Mouse (Mus musculus) ES-CJ7 (cell line): ENCODE results near the gene Baiap2l1.
"Not testable (repeated sequence)": the region's sequence is repeated elsewhere in the genome, so short reads cannot be mapped to it uniquely, and the experiment has no call there.

Experiments used
- DNase-seq: peaks from one replicate; pipeline ENCODE4 v3.0.0; 2011; ENCODE audit warnings: low read depth, low spot score

Baiap2l1 gene

DNA sequence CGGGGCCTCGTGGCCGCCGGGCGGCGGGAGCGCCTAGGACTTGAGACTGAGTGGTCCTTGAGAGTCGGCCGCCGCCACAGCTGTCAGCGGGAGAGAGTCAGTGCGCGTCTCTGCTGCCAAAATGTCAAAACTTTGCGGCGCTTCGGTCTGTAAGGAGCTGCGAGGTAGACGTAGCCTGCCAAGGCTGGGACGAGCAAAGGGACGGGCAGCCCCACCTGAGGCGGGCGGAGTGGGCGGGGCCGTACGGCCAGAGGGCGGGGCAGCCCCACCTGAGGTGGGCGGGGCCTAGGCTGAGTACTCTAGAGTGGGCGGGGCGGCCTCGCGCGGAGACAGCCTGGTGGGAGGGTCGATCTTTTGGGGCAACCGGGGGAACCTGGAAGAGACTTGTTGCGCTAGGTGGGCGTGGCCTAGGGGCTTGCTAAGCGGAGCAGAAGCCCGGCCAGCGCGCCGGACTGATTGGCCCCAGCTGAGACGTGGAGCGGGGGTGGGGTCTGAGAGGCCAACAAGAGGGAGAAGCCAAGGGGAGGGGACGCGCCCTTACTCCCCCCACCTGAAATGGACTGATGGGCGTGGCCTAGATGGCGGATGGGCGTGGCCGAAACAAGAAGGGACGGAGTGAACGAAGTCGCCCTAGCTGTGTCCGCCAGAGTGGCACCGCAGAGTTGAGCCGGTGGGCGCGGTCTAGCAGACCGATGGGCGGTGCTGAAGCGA is at the start of gene Baiap2l1:
Gene Baiap2l1 (minus strand): TSS at position 232 of the 711 bp plus-strand sequence.
- DNase-seq: peak; percentile 99

- peak; percentile 72 for DNase-seq
These were observed 48.3 kb upstream of the Baiap2l1 start for GRCm38 (mm10) chr5:144406256-144406655.

DNA sequence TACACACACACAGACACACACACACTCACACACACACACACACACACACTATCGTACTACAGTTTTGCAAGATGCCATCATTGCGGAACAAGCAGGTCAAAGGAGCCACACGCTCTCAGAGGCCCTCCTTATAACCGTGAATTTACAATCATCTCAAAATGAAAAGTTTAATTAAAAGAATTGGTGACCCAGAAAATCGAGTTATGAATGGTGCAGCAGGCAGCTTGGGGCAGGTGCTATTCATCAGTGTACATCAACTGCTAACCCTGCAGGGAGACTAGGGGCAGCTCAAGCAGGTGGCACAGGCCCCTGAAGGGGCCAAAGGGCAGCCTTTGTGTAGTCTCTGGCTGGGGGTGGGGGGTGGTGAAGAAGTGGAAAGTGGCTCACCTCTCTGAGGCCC is 42.9 kb upstream of the Baiap2l1 start:
- no peak for DNase-seq

GRCm38 (mm10) chr5:144397566-144397965 is 39.7 kb upstream of the Baiap2l1 start:
- DNase-seq: no peak

DNA sequence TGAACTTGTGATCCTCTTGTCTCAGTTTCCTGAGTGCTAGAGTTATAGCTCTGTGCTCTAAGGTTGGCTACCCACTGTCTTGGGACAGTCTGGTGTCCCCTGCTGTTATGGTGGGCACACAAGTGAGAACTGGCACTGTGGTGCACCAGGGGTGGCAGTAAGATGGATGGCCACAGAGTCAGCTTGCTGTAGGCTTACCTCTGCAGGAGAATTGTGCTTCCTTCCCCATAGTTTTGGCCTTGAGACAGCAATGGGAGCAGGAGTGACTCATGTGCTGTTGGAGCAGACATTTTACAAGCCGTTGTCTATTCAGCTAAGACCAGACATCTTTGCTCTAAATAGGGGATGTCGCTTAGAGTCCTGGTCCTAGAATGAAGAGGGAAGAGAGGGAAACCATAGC is 36.2 kb upstream of the Baiap2l1 start:
- DNase-seq: no peak

DNA sequence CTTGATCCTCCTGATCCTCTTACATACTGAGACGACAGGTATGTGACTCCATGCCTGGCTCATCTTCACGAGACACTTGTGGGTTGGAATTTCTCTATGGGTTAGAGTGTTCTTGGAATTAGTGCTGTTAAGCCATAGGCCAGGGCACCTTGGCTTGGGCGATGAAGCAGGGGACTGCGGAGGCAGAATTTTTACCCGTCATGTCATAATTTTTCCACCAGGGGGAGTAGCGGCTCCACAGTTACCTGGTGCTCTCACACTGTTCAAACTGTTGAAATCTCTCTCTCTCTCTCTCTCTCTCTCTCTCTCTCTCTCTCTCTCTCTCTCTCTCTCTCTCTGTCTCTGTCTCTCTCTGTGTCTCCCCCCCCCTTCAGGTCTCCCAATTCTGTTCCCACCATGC is 29.9 kb upstream of the Baiap2l1 start:
- peak; percentile 36 for DNase-seq

GRCm38 (mm10) chr5:144383936-144384335 is 26.0 kb upstream of the Baiap2l1 start:
- peak; percentile 56 for DNase-seq

DNA sequence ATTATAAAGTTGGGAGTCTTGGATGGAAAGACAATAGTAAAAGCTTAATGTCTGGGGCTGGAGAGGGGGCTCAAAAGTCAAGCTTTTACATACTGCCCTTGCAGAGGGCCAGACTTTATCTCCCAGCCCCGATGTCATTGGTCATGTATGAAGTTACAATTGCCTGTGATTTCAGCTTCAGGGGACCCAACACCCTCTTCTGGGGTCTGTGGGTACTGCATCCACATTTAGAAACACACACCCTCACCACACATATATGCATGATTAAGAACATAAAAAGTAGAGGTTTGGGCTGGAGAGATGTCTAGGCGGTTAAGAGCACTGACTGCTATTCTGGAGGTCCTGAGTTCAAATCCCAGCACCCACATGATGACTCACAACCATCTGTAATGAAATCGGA is 23.9 kb upstream of the Baiap2l1 start:
- DNase-seq: peak; percentile 40

DNA sequence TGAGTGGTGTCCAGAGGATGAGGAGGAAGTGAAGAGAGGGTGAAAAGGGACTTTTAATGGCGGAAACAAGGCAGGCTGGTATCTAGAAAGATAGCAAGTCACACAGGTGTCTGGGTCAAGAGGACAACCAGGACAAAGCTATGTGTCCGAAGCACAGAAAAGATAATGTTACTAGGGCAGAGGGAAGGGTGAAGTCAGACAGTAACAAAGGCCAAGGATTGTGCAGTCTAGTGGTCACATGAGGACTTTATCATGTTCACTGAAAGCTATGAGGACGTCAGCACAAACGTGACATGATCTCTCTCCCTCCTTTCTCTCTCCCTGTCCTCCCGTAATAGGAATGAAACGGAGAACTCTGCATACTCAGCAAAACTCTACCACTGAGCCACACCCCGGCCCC is 22.8 kb upstream of the Baiap2l1 start:
- no peak for DNase-seq

DNA sequence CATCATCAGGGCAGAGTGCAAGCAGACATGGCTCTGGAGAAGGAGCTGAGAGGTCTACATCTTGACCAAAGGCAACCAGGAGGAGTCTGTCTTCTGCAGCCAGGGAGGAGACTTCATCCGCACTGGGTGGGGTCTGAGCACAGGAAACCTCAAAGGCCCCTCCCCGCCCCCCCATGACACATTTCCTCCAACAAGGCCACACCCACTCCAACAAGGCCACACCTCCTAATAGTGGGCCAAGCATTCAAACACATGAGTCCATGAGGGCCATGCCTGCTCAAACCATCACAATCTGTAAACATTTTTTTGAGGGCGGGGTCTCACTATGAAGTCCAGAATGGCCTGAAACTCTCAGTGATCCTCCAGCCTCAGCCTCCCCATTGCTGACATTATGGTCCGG is 21.5 kb upstream of the Baiap2l1 start:
- DNase-seq: no peak

- DNase-seq: no peak
These were observed 15.0 kb upstream of the Baiap2l1 start for GRCm38 (mm10) chr5:144372885-144373284.

DNA sequence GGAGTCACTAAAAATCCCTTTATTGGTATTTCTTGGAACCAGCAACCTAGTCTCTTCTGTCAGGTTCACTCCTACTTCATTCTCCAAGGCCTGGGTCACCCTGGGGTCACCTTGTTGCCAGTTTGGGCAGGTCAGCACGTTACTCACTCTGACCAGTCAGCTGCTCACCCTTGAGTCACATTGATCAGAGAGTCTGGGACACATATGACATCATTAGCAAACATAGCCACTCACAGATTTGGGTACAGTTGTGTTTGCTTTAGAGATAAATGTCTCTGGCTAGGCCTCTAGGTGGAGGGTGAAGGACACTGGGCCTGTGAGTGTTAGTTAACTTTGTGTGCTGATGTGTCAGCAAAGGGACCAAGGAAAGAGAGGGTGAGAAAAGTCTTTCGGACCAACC is 14.3 kb upstream of the Baiap2l1 start:
- no peak for DNase-seq

GRCm38 (mm10) chr5:144370986-144371385 is 13.1 kb upstream of the Baiap2l1 start:
- DNase-seq: peak; percentile 88

DNA sequence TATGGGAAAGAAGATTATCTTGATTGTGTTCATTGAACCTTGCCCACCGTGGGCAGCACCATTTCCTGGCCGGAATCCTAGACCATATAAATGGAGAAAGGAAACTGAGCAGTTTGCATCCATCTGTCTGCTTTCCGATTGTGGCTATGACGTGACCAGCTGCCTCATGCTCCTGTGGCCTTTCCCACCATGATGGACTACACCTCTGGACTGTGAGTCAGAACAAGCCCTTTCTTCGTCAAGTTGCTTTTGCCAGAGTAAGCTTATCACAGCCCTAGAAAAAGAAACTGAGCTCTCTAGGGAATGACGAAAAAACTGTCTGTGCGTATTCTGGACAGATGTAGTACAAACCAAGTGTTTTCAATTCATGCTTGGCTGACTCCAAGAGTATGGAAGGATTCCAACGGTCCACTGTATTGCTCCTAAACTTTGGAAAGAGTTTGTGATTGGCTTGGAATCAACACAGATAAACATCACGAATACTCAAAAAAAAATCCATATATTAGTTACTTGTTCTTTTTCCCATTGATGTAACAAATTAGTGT is 10.8 kb upstream of the Baiap2l1 start:
- no peak for DNase-seq

DNA sequence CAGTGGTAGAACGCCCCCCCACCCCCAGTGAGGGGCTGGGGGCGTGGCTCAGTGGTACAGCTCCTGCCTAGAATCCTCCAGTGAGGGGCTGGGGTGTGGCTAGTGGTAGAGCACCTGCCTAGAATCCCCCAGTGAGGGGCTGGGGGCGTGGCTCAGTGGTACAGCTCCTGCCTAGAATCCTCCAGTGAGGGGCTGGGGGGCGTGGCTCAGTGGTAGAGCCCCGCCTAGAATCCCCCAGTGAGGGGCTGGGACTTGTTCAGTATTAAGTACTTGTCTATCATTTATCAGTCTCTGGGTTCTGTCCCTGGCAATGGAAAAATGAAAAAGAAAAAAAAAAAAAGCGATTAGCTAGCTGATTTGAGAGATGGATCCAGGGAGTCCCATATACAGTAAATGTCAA is 8.6 kb upstream of the Baiap2l1 start:
- not testable (repeated sequence) for DNase-seq

- no peak for DNase-seq
These were observed 6.9 kb upstream of the Baiap2l1 start for GRCm38 (mm10) chr5:144364680-144365357.

GRCm38 (mm10) chr5:144360346-144360745 is 2.4 kb upstream of the Baiap2l1 start:
- no peak for DNase-seq

- DNase-seq: no peak
These were observed 2.0 kb upstream of the Baiap2l1 start for GRCm38 (mm10) chr5:144359886-144360285.

DNA sequence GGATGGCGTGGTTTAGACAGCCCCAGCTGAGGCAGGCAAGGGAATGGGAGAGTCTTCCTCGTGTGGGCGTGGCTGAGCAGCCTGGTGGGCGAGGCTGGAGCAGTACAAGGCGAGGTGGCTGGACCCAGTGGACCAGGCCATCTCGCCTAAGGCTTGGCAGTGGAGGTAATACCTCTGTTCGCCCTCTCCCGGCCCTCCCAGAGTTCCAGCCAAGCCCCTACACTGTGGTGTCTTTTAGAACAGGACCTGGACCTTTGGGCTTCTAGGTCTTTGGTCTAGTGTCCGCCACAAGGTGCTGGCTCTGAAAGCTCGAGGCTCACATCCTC is 643 bp upstream of the Baiap2l1 start:
- DNase-seq: no peak

DNA sequence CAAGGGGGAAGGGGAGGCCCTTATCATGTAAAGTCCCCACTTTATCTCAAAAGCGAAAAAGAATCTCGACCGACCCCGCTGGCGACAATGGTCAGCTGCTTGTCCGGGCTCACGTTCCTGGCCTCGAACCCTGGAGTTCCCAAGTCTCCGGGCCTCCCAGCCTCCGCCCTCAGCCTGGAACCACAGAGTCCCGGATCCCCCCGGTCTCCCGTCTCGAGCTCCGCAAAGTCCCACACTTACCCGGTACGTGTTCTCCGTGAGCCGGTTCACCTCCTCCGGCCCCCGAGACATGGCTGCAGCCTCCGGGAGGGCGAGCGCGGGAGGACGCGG is 396 bp downstream of the Baiap2l1 start:
- DNase-seq: no peak

DNA sequence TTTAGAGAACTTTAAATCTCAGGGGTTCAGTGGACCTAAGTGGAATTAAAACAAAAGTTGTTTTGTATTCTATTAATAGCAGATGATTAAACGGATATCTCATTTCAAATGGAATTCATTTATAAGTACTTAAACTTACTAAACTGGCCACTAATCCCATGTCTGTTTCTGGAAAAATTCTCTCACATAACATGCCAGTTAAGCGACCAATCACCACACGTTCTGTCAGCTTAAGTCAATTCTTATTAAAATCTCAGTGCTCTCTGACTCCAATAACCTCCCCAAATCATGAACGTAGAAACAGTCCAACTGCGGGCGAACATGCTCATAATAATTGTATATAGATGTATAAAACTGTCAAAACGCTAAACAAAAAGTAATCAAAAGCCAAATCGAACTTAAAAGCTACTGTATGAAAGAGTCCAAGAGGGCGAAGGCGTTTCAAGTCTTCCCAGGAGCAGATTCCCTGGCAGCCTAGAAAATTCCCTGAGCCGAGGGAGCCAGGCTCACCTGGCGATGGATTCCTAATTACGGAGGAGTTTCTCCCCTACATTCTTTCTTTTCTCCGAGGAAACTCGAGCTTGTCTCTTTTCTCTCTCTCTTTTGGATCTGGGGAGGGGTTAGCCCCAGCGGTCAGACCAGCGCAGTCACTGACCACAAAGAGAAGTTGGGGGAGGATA is 996 bp downstream of the Baiap2l1 start:
- DNase-seq: no peak

- no peak for DNase-seq
These were observed 5.5 kb downstream of the Baiap2l1 start for GRCm38 (mm10) chr5:144352250-144353047.
